Mouse (Mus musculus) MEL (cell line): ENCODE measurements around the gene Fcnb. TPM values are rescaled to one million over a fixed set of nuclear protein-coding genes. Genes with fewer than 3 reads are reported as not detected.
A peak's percentile ranks its signal among the peaks of the same experiment; 100 is the strongest.

ENCODE experiments used
- DNase-seq: peaks from one replicate; pipeline ENCODE4 v3.0.0; 2011; ENCODE audit warnings: low read depth, low spot score
- H3K27ac ChIP-seq: 2 replicates; pipeline ENCODE4 v1.5.1; 2012; ENCODE audit warnings: low read depth, mild to moderate bottlenecking, control low read depth, low read length, moderate library complexity; ENCODE audit not compliant: control insufficient read depth
- H3K27me3 ChIP-seq, 2 experiments: fragments of 150-350 bp in 1 of 2; sonication (generic) in 1 of 2; 2 replicates each; pipeline ENCODE4 v1.6.1; 2012; ENCODE audit warnings: low read length in 2 of 2, mild to moderate bottlenecking in 2 of 2, improper control_type of control experiment in 1 of 2, moderate library complexity in 1 of 2; ENCODE audit not compliant: insufficient read depth in 2 of 2, control insufficient read depth in 1 of 2
- H3K36me3 ChIP-seq, 2 experiments: 2 replicates each; pipeline ENCODE4 v1.6.1; 2012 to 2014; ENCODE audit warnings: low read length in 2 of 2, improper control_type of control experiment in 1 of 2, inconsistent platforms in 1 of 2, mild to moderate bottlenecking in 1 of 2; ENCODE audit not compliant: insufficient read depth in 2 of 2, control insufficient read depth in 1 of 2
- H3K4me1 ChIP-seq, 2 experiments: fragments of 150-350 bp in 1 of 2; sonication (generic) in 1 of 2; 2 replicates each; pipeline ENCODE4 v1.6.1; 2012; ENCODE audit warnings: low read length in 2 of 2, improper control_type of control experiment in 1 of 2, mild to moderate bottlenecking in 1 of 2; ENCODE audit not compliant: insufficient read depth in 2 of 2, control insufficient read depth in 1 of 2
- H3K4me3 ChIP-seq, 2 experiments: fragments of 150-350 bp in 1 of 2; sonication (generic) in 1 of 2; 2 replicates each; pipeline ENCODE4 v1.5.1; 2012; ENCODE audit warnings: low read depth in 2 of 2, low read length in 2 of 2, mild to moderate bottlenecking in 2 of 2, moderate library complexity in 2 of 2, control low read depth in 1 of 2, improper control_type of control experiment in 1 of 2; ENCODE audit not compliant: control insufficient read depth in 1 of 2, insufficient read depth in 1 of 2
- H3K79me2 ChIP-seq: 2 replicates; pipeline ENCODE4 v1.6.1; 2012; ENCODE audit warnings: mild to moderate bottlenecking, low read length, moderate library complexity; ENCODE audit not compliant: control insufficient read depth, poor library complexity, insufficient read depth
- H3K9ac ChIP-seq: 2 replicates; pipeline ENCODE4 v1.6.1; 2012; ENCODE audit warnings: low read depth, mild to moderate bottlenecking, control low read depth, low read length, moderate library complexity; ENCODE audit not compliant: control insufficient read depth, poor library complexity, severe bottlenecking
- H3K9me3 ChIP-seq: fragments of 150-350 bp; sonication (generic); replicated peaks from 2 replicates; pipeline ENCODE4 v1.6.1; 2012; ENCODE audit warnings: mild to moderate bottlenecking, low read length, improper control_type of control experiment, moderate library complexity; ENCODE audit not compliant: insufficient read depth
- CTCF ChIP-seq, 3 experiments: IDR thresholded peaks in 2 of 3; conservative IDR thresholded peaks in 1 of 3; 2 replicates each; pipeline ENCODE4 v1.5.1; 2011 to 2012; ENCODE audit warnings: low read length in 3 of 3, low read depth in 2 of 3, mild to moderate bottlenecking in 2 of 3, improper control_type of control experiment in 1 of 3, inconsistent platforms in 1 of 3, mixed read lengths in 1 of 3, moderate library complexity in 1 of 3; ENCODE audit not compliant: control insufficient read depth in 1 of 3, insufficient read depth in 1 of 3, poor library complexity in 1 of 3, severe bottlenecking in 1 of 3
- GATA1 ChIP-seq: IDR thresholded peaks from 2 replicates; pipeline ENCODE4 v1.6.1; 2011; ENCODE audit warnings: low read depth, low read length, improper control_type of control experiment
- MAZ ChIP-seq: IDR thresholded peaks from 2 replicates; pipeline ENCODE4 v1.6.1; 2012; ENCODE audit warnings: low read depth, mild to moderate bottlenecking, inconsistent platforms, low read length, improper control_type of control experiment
- MYC ChIP-seq: IDR thresholded peaks from 2 replicates; pipeline ENCODE4 v1.6.1; 2011; ENCODE audit warnings: low read depth, mild to moderate bottlenecking, low read length, improper control_type of control experiment, moderate library complexity
- RAD21 ChIP-seq: IDR thresholded peaks from 2 replicates; pipeline ENCODE4 v1.6.1; 2011; ENCODE audit warnings: mild to moderate bottlenecking, low read depth, low read length, improper control_type of control experiment
- RCOR1 ChIP-seq: IDR thresholded peaks from 2 replicates; pipeline ENCODE4 v1.6.1; 2012; ENCODE audit warnings: low read depth, mild to moderate bottlenecking, inconsistent platforms, low read length, improper control_type of control experiment
- SMC3 ChIP-seq: IDR thresholded peaks from 2 replicates; pipeline ENCODE4 v1.6.1; 2011; ENCODE audit warnings: low read depth, low read length, improper control_type of control experiment
- TAL1 ChIP-seq: IDR thresholded peaks from 2 replicates; pipeline ENCODE4 v1.6.1; 2012; ENCODE audit warnings: mild to moderate bottlenecking, inconsistent platforms, low read length, moderate library complexity, mixed read lengths
- TBP ChIP-seq: IDR thresholded peaks from 2 replicates; pipeline ENCODE4 v1.8.0; 2011; ENCODE audit warnings: low read depth, low read length, improper control_type of control experiment
- UBTF ChIP-seq: IDR thresholded peaks from 2 replicates; pipeline ENCODE4 v1.6.1; 2012; ENCODE audit warnings: low read depth, mild to moderate bottlenecking, inconsistent platforms, low read length, improper control_type of control experiment, moderate library complexity, borderline replicate concordance; ENCODE audit not compliant: insufficient read depth
- USF2 ChIP-seq, 2 experiments: IDR thresholded peaks; 2 replicates each; pipeline ENCODE4 v1.6.1; 2011 to 2012; ENCODE audit warnings: improper control_type of control experiment in 2 of 2, low read length in 2 of 2, borderline replicate concordance in 1 of 2, inconsistent platforms in 1 of 2, low read depth in 1 of 2, mild to moderate bottlenecking in 1 of 2; ENCODE audit not compliant: insufficient read depth in 1 of 2
- ZC3H11A ChIP-seq: IDR thresholded peaks from 2 replicates; pipeline ENCODE4 v1.6.1; 2012; ENCODE audit warnings: low read depth, mild to moderate bottlenecking, inconsistent platforms, low read length, improper control_type of control experiment
- ZKSCAN1 ChIP-seq: IDR thresholded peaks from 2 replicates; pipeline ENCODE4 v1.6.1; 2012; ENCODE audit warnings: low read depth, mild to moderate bottlenecking, inconsistent platforms, low read length, improper control_type of control experiment, moderate library complexity
- ZNF384 ChIP-seq: IDR thresholded peaks from 2 replicates; pipeline ENCODE4 v1.6.1; 2012; ENCODE audit warnings: low read depth, mild to moderate bottlenecking, inconsistent platforms, low read length, improper control_type of control experiment
- polyA plus RNA-seq, 2 experiments: library from polyadenylated mRNA; stranded (reverse) in 1 of 2; unstranded in 1 of 2; fragments of >175 nt in 1 of 2; fragments of >200 nt in 1 of 2; gene quantifications; 2 replicates each; pipeline versions ENCODE4 v1.2.1 to v1.2.4; 2012; ENCODE audit warnings: low replicate concordance in 2 of 2, low read depth in 1 of 2; ENCODE audit not compliant: insufficient read length in 2 of 2, insufficient read depth in 1 of 2, missing spikeins in 1 of 2
- total RNA-seq: library from RNA; depleted of rRNA; stranded (reverse); fragments of 300-350 nt; gene quantifications from 2 replicates; pipeline ENCODE4 v1.2.3, GENCODE M21; 2012

The Fcnb gene
- total and polyA plus RNA-seq, 3 experiments, result not detected

DNA sequence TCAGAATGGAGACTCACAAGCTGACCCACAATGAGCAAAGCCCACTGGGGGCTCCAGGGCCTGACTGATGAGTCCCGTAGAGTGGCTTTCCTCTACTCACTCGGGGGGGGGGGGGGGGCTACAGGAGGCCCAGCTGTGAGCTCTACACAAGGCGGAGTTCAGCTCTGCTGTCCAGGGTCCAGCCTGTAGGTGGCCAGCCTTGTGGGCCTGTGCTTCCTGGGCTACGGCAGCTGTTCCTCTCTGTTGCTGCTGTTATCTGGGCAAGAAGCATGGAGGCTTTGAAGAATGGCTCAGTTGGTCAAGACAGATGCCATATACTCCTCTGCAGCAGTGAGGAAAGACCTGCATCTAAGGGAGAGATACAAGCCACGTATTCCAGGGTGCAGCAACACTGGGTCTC is 24.1 kb upstream of the Fcnb start:
- H3K9ac ChIP-seq, result no peak overlapping the region
- no peak overlapping the region for H3K27ac ChIP-seq
- H3K79me2 ChIP-seq, result no peaks in the 10 kb centered on the region
- H3K36me3 ChIP-seq, result no peaks in the 10 kb centered on the region
- no peaks in the 10 kb centered on the region for H3K4me1 ChIP-seq
- no peaks in the 10 kb centered on the region; a peak in 1 of 4 replicates for H3K27me3 ChIP-seq
- DNase-seq, result no peak
- H3K4me3 ChIP-seq, result no peak overlapping the region
- no peaks in the 10 kb centered on the region for H3K9me3 ChIP-seq
- TF ChIP-seq UBTF, result no peak
- TF ChIP-seq MAZ, result no peak
- TF ChIP-seq, all 39 proteins: peak for 0

DNA sequence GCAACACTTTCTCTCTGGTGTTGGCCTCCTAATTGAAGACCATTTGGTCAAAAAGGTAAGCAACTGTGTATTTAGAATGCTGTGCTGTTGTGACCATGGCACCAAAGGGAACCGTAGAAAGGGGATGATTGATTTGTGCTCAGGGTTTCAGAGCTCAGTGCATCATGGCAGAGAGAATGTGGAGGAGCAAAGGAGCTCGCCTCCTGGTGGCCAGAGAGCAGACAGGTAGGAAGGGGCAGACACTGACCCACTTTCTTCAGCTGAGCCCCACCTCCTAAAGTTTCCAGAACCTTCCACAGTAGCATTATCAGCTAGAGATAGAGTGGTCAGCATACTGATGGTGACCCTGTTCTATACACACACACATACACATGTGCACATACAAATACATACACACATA is 21.3 kb upstream of the Fcnb start:
- Histone ChIP-seq H3K9ac (no peak overlapping the region), H3K79me2 (no peaks in the 10 kb centered on the region), H3K9me3 (no peaks in the 10 kb centered on the region), H3K4me1 (no peaks in the 10 kb centered on the region), H3K27me3 (no peaks in the 10 kb centered on the region; a peak in 1 of 4 replicates), H3K27ac (no peak overlapping the region), H3K36me3 (no peaks in the 10 kb centered on the region), H3K4me3 (no peak overlapping the region)
- DNase-seq, result peak; percentile 33
- peak; percentile 54 to 67 (median 66) for TF ChIP-seq CTCF (IDR thresholded peaks at IDR 0.05 in 2 of 3, conservative IDR thresholded peaks at IDR 0.05 in 1 of 3; ENCODE audit: control insufficient read depth in 1 of 3, insufficient read depth in 1 of 3, low read depth in 2 of 3, low read length in 3 of 3, poor library complexity in 1 of 3, severe bottlenecking in 1 of 3)
- TF ChIP-seq SMC3, result peak; percentile 84
- peak; percentile 66; the same call in 1 of the 2 replicates for TF ChIP-seq ZC3H11A
- no peak for TF ChIP-seq RCOR1
- TF ChIP-seq RAD21, result peak; percentile 58

DNA sequence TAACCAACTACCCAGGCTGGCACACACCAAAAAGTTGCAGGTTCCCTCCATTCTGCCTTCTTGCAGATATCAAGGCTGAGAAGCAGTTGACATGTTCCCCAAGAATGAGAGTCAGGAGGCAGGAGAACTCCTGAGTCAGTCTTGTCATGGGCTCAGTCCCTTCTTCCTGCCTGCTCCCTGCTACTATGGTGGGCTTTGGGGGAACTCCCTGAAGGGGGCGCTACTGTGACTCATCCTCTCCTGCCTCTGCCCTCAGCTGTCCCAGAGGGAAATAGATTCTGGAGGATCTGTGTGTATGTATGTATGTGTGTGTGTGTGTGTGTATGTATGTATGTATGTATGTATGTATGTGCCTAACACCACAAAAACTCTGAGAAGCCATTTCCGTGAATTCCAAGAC is 19.0 kb upstream of the Fcnb start:
- no peak overlapping the region for H3K9ac ChIP-seq
- H3K36me3 ChIP-seq, result no peaks in the 10 kb centered on the region
- peak; percentile 32 for DNase-seq
- no peaks in the 10 kb centered on the region for H3K9me3 ChIP-seq
- H3K4me3 ChIP-seq, result no peak overlapping the region
- no peak overlapping the region for H3K27ac ChIP-seq
- TF ChIP-seq RAD21 (peak; percentile 6), MYC (no peak), CTCF (IDR thresholded peaks at IDR 0.05 in 2 of 3, conservative IDR thresholded peaks at IDR 0.05 in 1 of 3; ENCODE audit: control insufficient read depth in 1 of 3, insufficient read depth in 1 of 3, low read depth in 2 of 3, low read length in 3 of 3, poor library complexity in 1 of 3, severe bottlenecking in 1 of 3) (peak; percentile 43 to 47 (median 44))
- no peaks in the 10 kb centered on the region; a peak in 1 of 4 replicates for H3K27me3 ChIP-seq
- peaks cover 0 to 5% of the 10 kb centered on the region in 2 experiments; a peak in 2 of 4 replicates for H3K4me1 ChIP-seq
- no peaks in the 10 kb centered on the region for H3K79me2 ChIP-seq

DNA sequence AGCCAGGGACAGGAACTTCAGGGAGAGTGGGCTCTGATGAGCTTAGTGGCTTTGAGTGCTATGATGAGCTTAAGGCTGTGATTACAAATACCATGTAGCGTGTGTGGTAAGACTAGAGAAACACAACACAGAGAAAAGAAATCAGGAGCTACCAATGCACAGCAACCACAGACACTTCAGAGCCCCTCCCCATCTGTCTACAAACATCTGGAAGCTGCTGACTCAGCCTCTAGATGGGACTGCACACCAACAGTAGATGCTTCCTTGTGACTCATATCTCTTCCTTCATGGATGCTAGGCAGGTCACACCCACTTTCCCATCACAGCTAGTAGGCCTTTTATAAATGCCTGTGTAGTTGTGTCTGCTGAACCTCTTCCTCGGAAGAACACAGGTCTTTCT is 17.2 kb upstream of the Fcnb start:
- H3K4me1 ChIP-seq, result peaks cover 4 to 11% of the 10 kb centered on the region in 2 experiments
- no peak overlapping the region for H3K4me3 ChIP-seq
- H3K79me2 ChIP-seq, result no peaks in the 10 kb centered on the region
- no peak overlapping the region for H3K27ac ChIP-seq
- no peak overlapping the region for H3K9ac ChIP-seq
- no peak for TF ChIP-seq ZNF384
- TF ChIP-seq SMC3, result no peak
- no peak for TF ChIP-seq TBP
- no peak for TF ChIP-seq GATA1
- TF ChIP-seq USF2 (IDR thresholded peaks at IDR 0.05; ENCODE audit: borderline replicate concordance in 1 of 2, insufficient read depth in 1 of 2, low read depth in 1 of 2, low read length in 2 of 2), result no peak
- no peak for TF ChIP-seq ZKSCAN1
- no peak for TF ChIP-seq RCOR1
- no peak for TF ChIP-seq TAL1
- no peaks in the 10 kb centered on the region for H3K27me3 ChIP-seq
- peak; percentile 14 for DNase-seq
- H3K36me3 ChIP-seq, result peaks cover 0 to 5% of the 10 kb centered on the region in 2 experiments; a peak in 2 of 4 replicates
- no peaks in the 10 kb centered on the region for H3K9me3 ChIP-seq
